Mouse (Mus musculus) limb, embryonic 10.5 days (tissue): ENCODE measurements at regions not wholly inside any gene's neighbourhood (a gene's known extent, or its start where the extent isn't known, plus 50 kb on each side); places are given as distances from the start of the nearest gene placed in this dataset.
"Not testable (repeated sequence)": the region's sequence is repeated elsewhere in the genome, so short reads cannot be mapped to it uniquely, and the experiment has no call there.

Experiments
- DNase-seq: peaks from one replicate; pipeline ENCODE4 v3.0.0-alpha.2; 2017; ENCODE audit warnings: low spot score
- H3K27ac ChIP-seq: fragments of 300-500 bp; sonication (generic); 2 replicates; pipeline ENCODE4 v1.5.1; 2016; ENCODE audit warnings: mild to moderate bottlenecking
- H3K27me3 ChIP-seq: fragments of 300-500 bp; sonication (generic); 2 replicates; pipeline ENCODE4 v1.6.1; 2016; ENCODE audit warnings: low read depth, mild to moderate bottlenecking; ENCODE audit not compliant: poor library complexity, severe bottlenecking
- H3K36me3 ChIP-seq: fragments of 300-500 bp; sonication (generic); 2 replicates; pipeline ENCODE4 v1.6.1; 2016; ENCODE audit warnings: mild to moderate bottlenecking, moderate library complexity
- H3K4me1 ChIP-seq: fragments of 300-500 bp; sonication (generic); 2 replicates; pipeline ENCODE4 v1.6.1; 2016
- H3K4me3 ChIP-seq: fragments of 300-500 bp; sonication (generic); 2 replicates; pipeline ENCODE4 v1.5.1; 2016; ENCODE audit warnings: mild to moderate bottlenecking, moderate library complexity
- H3K9me3 ChIP-seq: fragments of 300-500 bp; sonication (generic); replicated peaks from 2 replicates; pipeline ENCODE4 v1.6.1; 2016; ENCODE audit warnings: mild to moderate bottlenecking
- WGBS: fragments of 180-500 bp; shearing (Covaris S2); methylation state at CpG from one replicate; pipeline ENCODE4 v1.1.7; 2016; 5-methylcytosine and 5-hydroxymethylcytosine counted together

DNA sequence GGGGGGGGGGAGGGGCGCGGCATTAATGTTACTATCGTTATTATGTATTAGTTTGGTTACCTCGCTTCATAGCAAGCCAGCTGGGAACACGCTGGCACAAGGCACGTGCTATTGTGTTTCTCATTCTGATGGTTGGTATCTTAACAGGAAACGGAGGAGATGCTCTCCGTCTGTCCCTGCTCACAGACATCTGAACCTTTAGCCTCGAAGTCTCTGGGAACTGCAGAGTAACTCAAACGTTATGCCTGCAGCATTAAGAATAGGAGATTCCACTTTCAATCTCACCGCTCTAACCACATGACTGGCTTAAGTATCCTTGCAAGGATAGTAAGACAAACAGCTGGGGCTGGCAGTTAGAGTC is 80.0 kb downstream of the Nfkbiz start:
- no peak overlapping the region for H3K27ac ChIP-seq
- DNase-seq: no peak
- 0 out of 2 replicates have a peak, but pooled peaks cover 6% of the 10 kb centered on the region for H3K4me1 ChIP-seq
- H3K4me3 ChIP-seq: no peak overlapping the region
- no peaks in the 10 kb centered on the region for H3K9me3 ChIP-seq
- H3K27me3 ChIP-seq: no peaks in the 10 kb centered on the region
- H3K36me3 ChIP-seq: no peaks in the 10 kb centered on the region
- WGBS: 77% methylated on average over 11 of the region's 11 CpGs

DNA sequence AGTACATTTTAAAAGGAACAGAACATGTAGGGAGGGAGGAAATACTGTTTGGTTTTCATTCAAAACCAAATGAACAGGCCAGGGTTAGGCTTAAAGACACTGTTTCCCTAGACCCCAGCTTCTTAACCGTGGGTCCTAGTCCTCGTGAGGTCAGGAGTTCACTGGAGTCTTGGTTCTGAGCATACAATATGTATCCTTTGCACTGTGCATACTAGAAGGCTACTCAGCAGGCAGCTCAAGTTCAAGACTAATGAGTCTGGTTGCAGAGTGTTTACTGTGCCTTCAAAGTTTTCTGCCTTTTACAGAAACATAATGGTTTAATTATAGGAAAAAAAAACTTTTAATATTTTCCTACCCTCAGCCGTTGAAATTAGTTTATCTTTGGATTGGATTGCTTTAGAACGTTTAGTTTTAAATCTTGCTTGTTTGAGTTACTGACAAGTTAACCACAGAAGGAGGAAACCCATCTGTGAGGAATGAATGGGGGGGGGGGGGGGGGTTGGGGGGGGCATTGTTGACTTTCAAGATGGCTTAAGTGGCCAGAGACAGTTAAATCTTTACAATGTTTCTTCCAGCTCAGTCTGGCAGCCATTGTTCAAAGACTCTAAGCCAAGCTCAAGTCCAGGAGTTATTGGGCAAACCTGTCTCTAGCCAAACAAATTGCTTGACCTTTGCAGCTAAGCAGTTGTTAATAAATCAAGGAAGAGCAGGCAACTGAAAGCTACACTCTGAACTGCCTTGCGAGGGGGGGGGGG is 80.6 kb downstream of the Nfkbiz start:
- H3K4me3 ChIP-seq: no peak overlapping the region
- H3K9me3 ChIP-seq: no peaks in the 10 kb centered on the region
- H3K4me1 ChIP-seq: 0 out of 2 replicates have a peak, but pooled peaks cover 6% of the 10 kb centered on the region
- WGBS: 54% methylated on average over 5 of the region's 5 CpGs
- DNase-seq: no peak
- no peak overlapping the region for H3K27ac ChIP-seq
- H3K27me3 ChIP-seq: no peaks in the 10 kb centered on the region
- no peaks in the 10 kb centered on the region for H3K36me3 ChIP-seq

DNA sequence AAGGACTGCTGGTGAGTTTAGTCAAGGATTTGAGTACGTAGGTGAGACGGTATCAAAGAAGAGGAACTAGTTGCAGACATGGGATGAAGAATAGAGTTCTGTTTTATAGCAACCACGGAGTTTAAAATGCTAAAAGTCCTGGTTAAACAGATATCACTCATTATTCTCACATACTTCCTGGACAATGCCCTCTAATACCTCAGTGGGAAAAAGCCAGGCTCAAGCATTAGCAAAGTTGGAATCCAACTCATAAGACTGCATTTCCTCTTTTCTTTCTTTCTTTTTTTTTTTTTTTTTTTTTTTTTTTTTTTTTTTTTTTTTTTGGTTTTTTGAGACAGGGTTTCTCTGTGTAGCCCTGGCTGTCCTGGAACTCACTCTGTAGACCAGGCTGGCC is 81.3 kb downstream of the Nfkbiz start:
- 89% methylated on average over 3 of the region's 3 CpGs for WGBS
- not testable (repeated sequence) for H3K4me3 ChIP-seq, H3K27ac ChIP-seq, H3K9me3 ChIP-seq, H3K4me1 ChIP-seq, H3K36me3 ChIP-seq, DNase-seq, H3K27me3 ChIP-seq

- Histone ChIP-seq H3K36me3 (no peaks in the 10 kb centered on the region), H3K9me3 (no peaks in the 10 kb centered on the region), H3K27ac (no peak overlapping the region), H3K4me3 (no peak overlapping the region), H3K4me1 (0 out of 2 replicates have a peak, but pooled peaks cover 6% of the 10 kb centered on the region), H3K27me3 (no peaks in the 10 kb centered on the region)
- DNase-seq: no peak
- WGBS: 94% methylated on average over 15 of the region's 15 CpGs
These were observed 81.8 kb downstream of the Nfkbiz start for GRCm38 (mm10) chr16:55756764-55757421.

DNA sequence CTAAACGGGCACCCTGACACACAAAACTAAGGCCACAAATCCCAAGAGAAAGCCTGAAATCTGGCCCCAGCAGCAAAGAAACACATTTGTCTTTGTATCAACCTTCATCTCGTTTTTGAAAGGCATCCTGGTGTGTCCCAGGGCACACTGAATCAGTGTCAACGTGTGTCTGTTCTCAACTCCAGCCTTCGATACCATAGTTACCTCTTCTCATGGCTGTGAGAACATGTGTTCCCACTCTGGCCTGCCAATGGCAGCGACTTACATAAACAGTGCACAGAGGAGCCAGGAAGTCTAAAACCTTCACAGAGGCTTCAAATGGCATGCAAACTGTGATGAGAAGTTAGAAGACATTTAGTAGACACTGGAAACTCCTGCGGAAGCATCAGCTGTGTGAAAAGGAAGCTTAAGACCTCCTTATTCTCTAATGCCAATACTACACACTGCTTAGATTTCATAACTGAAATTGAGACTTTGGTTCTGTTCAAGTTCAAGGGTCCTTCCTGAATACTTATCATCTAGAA is 83.3 kb downstream of the Nfkbiz start:
- Histone ChIP-seq H3K36me3 (no peaks in the 10 kb centered on the region), H3K27me3 (no peaks in the 10 kb centered on the region), H3K27ac (no peak overlapping the region), H3K4me3 (no peak overlapping the region), H3K4me1 (0 out of 2 replicates have a peak, but pooled peaks cover 6% of the 10 kb centered on the region), H3K9me3 (no peaks in the 10 kb centered on the region)
- WGBS: 85% methylated on average over 6 of the region's 6 CpGs
- no peak for DNase-seq

GRCm38 (mm10) chr16:55754092-55754763 is 84.5 kb downstream of the Nfkbiz start:
- H3K4me3 ChIP-seq: no peak overlapping the region
- H3K9me3 ChIP-seq: no peaks in the 10 kb centered on the region
- no peak for DNase-seq
- H3K27me3 ChIP-seq: no peaks in the 10 kb centered on the region
- H3K36me3 ChIP-seq: no peaks in the 10 kb centered on the region
- 89% methylated on average over 14 of the region's 14 CpGs for WGBS
- H3K4me1 ChIP-seq: 0 out of 2 replicates have a peak, but pooled peaks cover 6% of the 10 kb centered on the region
- no peak overlapping the region for H3K27ac ChIP-seq

DNA sequence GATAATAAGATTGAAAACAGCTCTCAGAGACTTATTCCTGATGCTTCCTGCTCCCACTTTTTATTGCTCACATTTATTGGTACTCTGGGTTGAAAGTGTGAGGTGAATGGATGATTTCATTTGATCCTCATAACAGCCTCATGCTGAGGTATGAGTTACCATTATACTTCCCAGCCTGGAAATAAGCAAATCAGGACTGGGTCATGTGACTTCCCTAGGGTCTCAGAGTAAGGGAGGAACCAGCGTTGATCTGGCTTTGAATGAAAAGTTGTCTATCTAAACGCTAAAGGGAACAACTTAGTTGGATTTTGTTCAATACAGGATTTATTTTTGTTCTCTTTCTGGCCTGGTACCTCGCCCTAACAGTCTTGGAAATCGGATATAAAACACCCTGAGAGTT is 85.3 kb downstream of the Nfkbiz start:
- WGBS: 81% methylated on average over 4 of the region's 4 CpGs
- H3K9me3 ChIP-seq: no peaks in the 10 kb centered on the region
- H3K36me3 ChIP-seq: no peaks in the 10 kb centered on the region
- no peaks in the 10 kb centered on the region for H3K27me3 ChIP-seq
- H3K4me1 ChIP-seq: 0 out of 2 replicates have a peak, but pooled peaks cover 5% of the 10 kb centered on the region
- DNase-seq: no peak
- no peak overlapping the region for H3K27ac ChIP-seq
- H3K4me3 ChIP-seq: no peak overlapping the region

- 51% methylated on average over 2 of the region's 2 CpGs for WGBS
- no peak overlapping the region for H3K27ac ChIP-seq
- H3K9me3 ChIP-seq: no peaks in the 10 kb centered on the region
These were observed 91.4 kb downstream of the Nfkbiz start for GRCm38 (mm10) chr16:55747250-55747649.

GRCm38 (mm10) chr16:55746159-55746558 is 92.5 kb downstream of the Nfkbiz start:
- H3K9me3 ChIP-seq: no peaks in the 10 kb centered on the region
- H3K27ac ChIP-seq: no peak overlapping the region
- WGBS: 73% methylated on average over 3 of the region's 3 CpGs
- no peaks in the 10 kb centered on the region for H3K36me3 ChIP-seq
- H3K4me1 ChIP-seq: no peaks in the 10 kb centered on the region
- no peaks in the 10 kb centered on the region for H3K27me3 ChIP-seq
- no peak overlapping the region for H3K4me3 ChIP-seq
- DNase-seq: no peak

More at GRCm38 (mm10) chr16:55747250-55747649, 91.4 kb downstream of the Nfkbiz start:
- Histone ChIP-seq H3K4me3 (no peak overlapping the region), H3K4me1 (no peaks in the 10 kb centered on the region), H3K27me3 (no peaks in the 10 kb centered on the region), H3K36me3 (no peaks in the 10 kb centered on the region)
- DNase-seq: no peak

- Histone ChIP-seq H3K9me3 (no peaks in the 10 kb centered on the region), H3K36me3 (no peaks in the 10 kb centered on the region), H3K4me1 (no peaks in the 10 kb centered on the region), H3K27me3 (no peaks in the 10 kb centered on the region), H3K4me3 (no peak overlapping the region), H3K27ac (no peak overlapping the region)
- WGBS: 80% methylated on average over 3 of the region's 3 CpGs
- DNase-seq: no peak
These were observed 93.6 kb downstream of the Nfkbiz start for GRCm38 (mm10) chr16:55745094-55745493.

- no peak for DNase-seq
- H3K27ac ChIP-seq: no peak overlapping the region
- no peaks in the 10 kb centered on the region for H3K9me3 ChIP-seq
- no peaks in the 10 kb centered on the region for H3K27me3 ChIP-seq
- WGBS: 89% methylated on average over 2 of the region's 2 CpGs
- no peaks in the 10 kb centered on the region for H3K4me1 ChIP-seq
- H3K36me3 ChIP-seq: no peaks in the 10 kb centered on the region
- H3K4me3 ChIP-seq: no peak overlapping the region
These were observed 97.4 kb downstream of the Nfkbiz start for GRCm38 (mm10) chr16:55741099-55741863.

DNA sequence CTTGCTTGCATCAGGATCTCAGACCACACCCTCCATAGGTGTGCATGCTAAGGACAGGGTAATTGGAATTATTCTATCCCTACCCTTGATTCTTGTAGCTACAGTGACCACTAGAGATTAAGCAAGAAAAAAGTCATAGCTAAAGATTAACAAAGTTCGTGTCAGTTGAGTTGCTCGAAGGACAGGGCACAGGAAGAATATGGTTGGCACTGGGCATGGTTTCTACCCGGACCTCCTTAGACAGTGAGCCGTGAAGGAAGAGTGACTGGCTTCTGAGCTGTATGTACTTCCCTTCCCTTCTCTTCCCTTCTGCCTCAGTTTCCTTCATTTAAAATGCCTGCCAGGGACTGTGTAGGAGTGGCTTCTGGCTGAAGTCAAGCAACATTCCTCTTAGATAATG is 100.0 kb downstream of the Nfkbiz start:
- WGBS: 94% methylated on average over 4 of the region's 4 CpGs

More for the DNA sequence above, 100.0 kb downstream of the Nfkbiz start:
- H3K4me1 ChIP-seq: no peaks in the 10 kb centered on the region
- no peaks in the 10 kb centered on the region for H3K27me3 ChIP-seq
- DNase-seq: no peak
- H3K27ac ChIP-seq: no peak overlapping the region
- H3K4me3 ChIP-seq: no peak overlapping the region
- H3K36me3 ChIP-seq: no peaks in the 10 kb centered on the region
- no peaks in the 10 kb centered on the region for H3K9me3 ChIP-seq
